Mouse (Mus musculus) left cerebral cortex, adult 11 months (tissue): ENCODE results near the gene Gm44973.
"Not testable (repeated sequence)": the region's sequence is repeated elsewhere in the genome, so short reads cannot be mapped to it uniquely, and the experiment has no call there.

ENCODE experiments used
- DNase-seq: peaks from one replicate; pipeline ENCODE4 v3.0.0; 2022; ENCODE audit warnings: low spot score

Gm44973 gene

GRCm38 (mm10) chr7:5016920-5017319, 1.6 kb downstream of the Gm44973 start:
- DNase-seq = no peak

DNA sequence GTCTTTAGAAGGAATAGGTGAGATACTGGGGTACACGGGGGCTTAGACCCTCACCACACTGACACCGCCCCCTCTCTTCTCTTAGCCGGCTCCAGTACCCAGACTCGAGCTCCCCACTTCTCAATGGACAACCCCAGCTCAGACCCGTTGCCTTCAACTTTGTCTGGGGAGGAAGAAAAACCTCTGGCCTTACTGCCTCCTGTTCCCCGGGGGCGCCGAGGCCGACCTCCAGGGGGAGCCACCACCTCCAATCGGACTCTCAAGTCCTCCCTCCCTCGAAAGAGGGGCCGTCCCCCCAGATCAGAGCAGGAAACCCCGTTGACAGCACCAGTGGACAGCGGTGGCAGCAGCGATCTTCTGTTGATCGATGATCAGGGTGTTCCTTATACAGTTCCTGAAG, 2.1 kb downstream of the Gm44973 start:
- DNase-seq = no peak

- no peak for DNase-seq
Measured at GRCm38 (mm10) chr7:5017931-5018330, 2.6 kb downstream of the Gm44973 start.

DNA sequence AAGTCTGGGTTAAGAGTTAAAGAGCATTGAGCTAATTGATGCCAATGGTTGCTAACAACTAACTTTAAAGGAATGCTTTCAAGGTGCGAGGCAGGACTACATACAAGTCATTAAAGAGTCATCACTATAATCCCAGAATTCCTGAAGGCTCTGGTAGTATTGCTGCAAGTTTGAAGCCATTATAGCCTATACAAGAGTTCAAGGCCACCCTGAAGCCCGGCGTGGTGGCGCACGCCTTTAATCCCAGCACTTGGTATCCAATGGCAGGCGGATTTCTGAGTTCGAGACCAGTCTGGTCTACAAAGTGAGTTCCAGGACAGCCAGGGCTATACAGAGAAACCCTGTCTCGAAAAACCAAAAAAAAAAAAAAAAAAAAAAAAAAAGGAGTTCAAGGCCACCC, 4.3 kb downstream of the Gm44973 start:
- not testable (repeated sequence) for DNase-seq

DNA sequence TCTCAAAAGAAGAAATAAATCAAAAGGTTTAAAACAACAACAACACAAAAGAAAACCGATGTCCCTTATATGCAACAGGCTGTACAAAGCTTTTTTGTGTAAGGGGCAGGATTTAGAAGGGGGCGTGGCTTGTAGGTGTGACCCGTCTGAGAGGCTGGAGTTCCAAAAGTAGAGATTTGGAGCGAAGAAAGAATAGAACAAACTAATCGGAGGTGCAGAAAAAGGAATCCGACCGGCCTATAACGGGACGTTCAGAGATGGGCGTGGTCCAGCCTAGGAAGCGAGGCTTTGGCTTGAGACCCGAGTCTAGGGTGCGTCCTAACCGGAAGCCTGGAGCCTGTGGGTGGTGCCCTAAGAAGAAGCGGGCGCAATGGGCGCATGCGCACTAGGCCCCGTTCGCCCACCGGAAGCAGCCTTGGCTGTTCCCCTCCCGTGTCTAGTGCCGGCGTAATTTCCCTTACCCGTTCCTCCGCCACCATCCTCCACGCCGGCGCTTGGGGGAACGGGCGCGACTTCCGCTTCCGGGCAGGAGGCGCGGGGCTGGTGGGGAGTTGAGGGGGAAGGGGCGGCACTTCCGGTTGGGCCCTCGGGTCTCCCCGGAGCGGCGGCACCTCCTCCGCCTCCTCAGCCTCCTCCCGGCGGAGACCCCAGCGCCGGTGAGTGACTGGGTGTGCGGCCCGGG, 4.8 kb downstream of the Gm44973 start, which contains the start of the genes Zfp865 and Ccdc106:
Zfp865 (plus strand) TSS at position 377 of the 682 bp plus-strand sequence.
Ccdc106 (plus strand) TSS at position 554 of the 682 bp plus-strand sequence.
- peak; percentile 98 for DNase-seq

DNA sequence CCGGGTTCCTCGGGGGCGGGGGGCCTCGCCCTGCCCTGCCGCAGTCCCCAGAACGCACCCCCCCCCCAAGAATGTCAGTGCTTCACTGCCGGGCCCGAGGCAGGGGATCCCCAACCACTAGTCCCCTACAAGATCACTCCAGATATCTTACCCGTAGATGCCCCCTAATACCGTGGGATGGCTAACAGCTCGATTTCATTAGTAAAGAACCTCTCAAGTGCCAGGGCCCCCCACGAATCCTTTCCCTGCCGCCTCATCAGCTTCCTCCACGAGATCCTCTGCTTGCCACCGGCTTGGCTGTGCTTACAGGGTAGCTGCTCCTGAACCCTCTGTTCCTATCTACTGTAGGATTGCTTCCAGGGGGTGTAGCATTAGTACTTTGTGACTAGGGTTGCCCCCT, 5.4 kb downstream of the Gm44973 start:
- no peak for DNase-seq

DNA sequence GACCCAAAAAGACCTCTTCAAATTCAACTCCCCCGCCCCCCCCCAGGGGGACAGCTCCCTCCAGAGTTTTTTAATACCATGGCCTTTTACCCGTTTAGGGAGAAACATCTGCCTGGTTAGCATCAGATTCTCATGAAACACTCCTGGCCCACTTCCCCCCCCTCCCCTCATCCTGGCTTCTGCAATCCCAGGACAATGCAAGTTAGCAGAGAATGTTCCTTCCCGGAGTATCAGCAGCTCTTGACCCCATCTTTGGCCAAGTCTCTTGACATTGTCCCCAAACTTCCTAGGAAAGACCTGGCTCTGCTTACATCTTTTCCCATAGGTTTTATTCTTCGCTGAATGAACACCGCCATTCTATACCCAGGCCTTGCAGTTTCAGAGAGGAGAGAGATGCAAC, 5.9 kb downstream of the Gm44973 start:
- DNase-seq = no peak

- DNase-seq = no peak
Measured at GRCm38 (mm10) chr7:5029543-5029942, 14.2 kb downstream of the Gm44973 start.

GRCm38 (mm10) chr7:5029946-5030345, 14.7 kb downstream of the Gm44973 start:
- DNase-seq = no peak

GRCm38 (mm10) chr7:5030554-5031275, 15.4 kb downstream of the Gm44973 start:
- DNase-seq = no peak

- no peak for DNase-seq
Measured at GRCm38 (mm10) chr7:5031496-5031895, 16.2 kb downstream of the Gm44973 start.

DNA sequence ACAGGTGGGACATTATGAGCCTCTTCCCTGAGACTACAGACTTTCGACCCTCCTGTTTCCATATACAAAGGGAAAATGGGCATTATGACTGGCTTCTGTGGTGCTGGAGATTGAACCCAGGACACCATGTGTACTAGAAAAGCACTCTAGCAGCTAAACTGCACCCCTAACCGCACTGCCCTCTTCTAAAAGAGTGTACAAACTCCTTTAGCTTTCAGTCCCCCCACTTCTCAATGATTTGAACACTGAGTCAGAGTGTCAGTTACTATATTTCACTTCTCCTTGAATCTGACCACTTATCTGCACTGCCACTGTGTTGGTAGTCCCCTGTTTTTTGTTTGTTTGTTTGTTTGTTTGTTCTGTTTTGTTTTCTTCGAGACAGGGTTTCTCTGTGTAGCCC, 18.5 kb downstream of the Gm44973 start, which contains the start of gene 4632433K11Rik:
4632433K11Rik (plus strand) TSS at position 301 of the 400 bp plus-strand sequence.
- no peak for DNase-seq

- no peak for DNase-seq
Measured at GRCm38 (mm10) chr7:5035628-5036027, 20.3 kb downstream of the Gm44973 start.

- DNase-seq = no peak
Measured at GRCm38 (mm10) chr7:5036136-5036535, 20.8 kb downstream of the Gm44973 start.

DNA sequence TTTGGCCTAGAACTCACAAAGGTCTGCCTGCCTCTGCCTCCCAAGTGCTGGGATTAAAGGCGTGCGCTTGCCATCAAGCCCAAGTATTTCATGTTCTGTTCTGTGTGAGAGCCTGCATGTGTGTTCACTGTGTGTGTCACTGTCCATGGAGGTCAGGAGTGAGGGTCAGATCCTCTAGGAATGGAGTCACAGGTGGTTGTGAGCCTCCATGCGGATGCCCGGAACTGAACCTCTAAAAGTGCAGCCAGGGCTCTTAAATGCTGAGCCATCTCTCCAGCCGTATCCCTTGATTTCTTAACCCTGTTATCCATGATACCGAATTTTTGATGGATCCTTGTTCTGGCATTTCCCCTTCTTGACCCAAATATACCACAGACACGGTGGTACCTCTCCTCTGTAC, 21.7 kb downstream of the Gm44973 start:
- DNase-seq = no peak

- no peak for DNase-seq
Measured at GRCm38 (mm10) chr7:5037467-5037866, 22.2 kb downstream of the Gm44973 start.

DNA sequence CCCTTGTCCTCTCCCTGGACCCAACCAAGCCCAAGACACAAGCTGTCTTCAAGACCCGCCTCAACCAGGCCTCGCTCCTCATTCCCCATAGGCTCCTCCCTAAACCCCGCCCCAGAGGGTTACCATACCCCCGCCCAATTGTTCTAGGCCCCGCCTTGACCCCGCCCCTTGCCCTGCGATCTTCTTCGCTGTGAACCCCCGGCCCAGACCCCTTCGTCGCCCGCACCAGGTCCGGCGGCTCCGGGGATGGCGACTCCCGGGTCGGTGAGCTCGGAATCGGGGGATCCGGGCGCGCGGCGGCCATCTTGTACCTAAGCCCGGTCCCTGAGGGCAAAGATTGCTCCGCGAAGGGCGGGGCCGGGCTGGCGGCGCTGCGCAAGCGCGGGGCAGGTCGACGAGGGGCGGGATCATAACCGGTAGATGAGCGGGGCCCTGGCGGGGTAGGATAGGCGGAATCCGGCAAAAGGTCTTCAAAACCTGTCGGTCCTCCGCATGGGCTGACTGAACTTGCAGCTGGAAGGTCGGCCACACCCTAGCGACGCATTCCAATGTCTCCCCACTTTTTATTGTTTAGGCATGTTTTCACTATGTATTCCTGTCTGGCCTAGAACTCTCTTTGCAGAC, 22.9 kb downstream of the Gm44973 start, which contains the start of gene Zfp784:
Zfp784 (minus strand) TSS at position 338 of the 624 bp plus-strand sequence.
- DNase-seq = peak; percentile 85

- no peak for DNase-seq
Measured at GRCm38 (mm10) chr7:5038940-5039339, 23.6 kb downstream of the Gm44973 start.

- DNase-seq = no peak
Measured at GRCm38 (mm10) chr7:5044981-5045380, 29.7 kb downstream of the Gm44973 start.

DNA sequence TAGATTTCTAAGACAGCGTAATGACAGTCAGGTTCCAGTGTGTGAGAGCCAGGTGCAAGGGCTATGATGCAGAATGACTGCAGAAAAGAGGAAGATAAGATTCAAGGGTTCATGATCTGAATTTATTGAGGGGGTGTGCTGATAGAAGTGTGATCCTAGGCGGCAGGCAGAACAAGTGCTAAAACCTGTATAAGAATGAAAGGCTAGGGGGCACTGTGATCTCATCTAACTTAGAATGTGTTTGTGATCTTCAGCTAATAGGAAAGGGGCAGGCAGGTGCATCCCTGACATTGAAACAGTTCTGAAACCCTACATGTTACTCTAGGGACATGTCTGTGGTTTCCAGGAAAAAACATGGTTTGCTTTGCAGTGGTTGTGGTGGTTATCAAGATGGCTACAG, 30.8 kb downstream of the Gm44973 start:
- DNase-seq = no peak

GRCm38 (mm10) chr7:5047313-5047712, 32.0 kb downstream of the Gm44973 start:
- no peak for DNase-seq
